Mouse (Mus musculus) embryonic facial prominence, embryonic 13.5 days (tissue): Measurements from ENCODE around the gene Mpped1. TPM values are rescaled to one million over a fixed set of nuclear protein-coding genes. Genes with fewer than 3 reads are reported as not detected.

ENCODE experiments used
- ATAC-seq: fragments of 200-750 bp; cut with Nextera tagmentation; 2 replicates; pipeline ENCODE4 v1.8.0; 2017; ENCODE audit warnings: low read depth; ENCODE audit not compliant: insufficient number of reproducible peaks, insufficient read depth, low FRiP score, low TSS enrichment
- H3K27ac ChIP-seq: fragments of 300-500 bp; sonication (generic); 2 replicates; pipeline ENCODE4 v1.5.1; 2015; ENCODE audit warnings: moderate library complexity, mild to moderate bottlenecking, inconsistent platforms
- H3K27me3 ChIP-seq: fragments of 300-500 bp; sonication (generic); 2 replicates; pipeline ENCODE4 v1.6.1; 2015; ENCODE audit warnings: mild to moderate bottlenecking, inconsistent platforms
- H3K36me3 ChIP-seq: fragments of 300-500 bp; sonication (generic); 2 replicates; pipeline ENCODE4 v1.6.1; 2015; ENCODE audit warnings: mild to moderate bottlenecking, inconsistent platforms
- H3K4me1 ChIP-seq: fragments of 300-500 bp; sonication (generic); 2 replicates; pipeline ENCODE4 v1.6.1; 2015; ENCODE audit warnings: inconsistent platforms
- H3K4me2 ChIP-seq: fragments of 300-500 bp; sonication (generic); 2 replicates; pipeline ENCODE4 v1.6.1; 2015; ENCODE audit warnings: moderate library complexity, mild to moderate bottlenecking, inconsistent platforms
- H3K4me3 ChIP-seq: fragments of 300-500 bp; sonication (generic); 2 replicates; pipeline ENCODE4 v1.5.1; 2015; ENCODE audit warnings: mild to moderate bottlenecking, inconsistent platforms
- H3K9ac ChIP-seq: fragments of 300-500 bp; sonication (generic); 2 replicates; pipeline ENCODE4 v1.6.1; 2015; ENCODE audit warnings: mild to moderate bottlenecking, inconsistent platforms
- H3K9me3 ChIP-seq: fragments of 300-500 bp; sonication (generic); 2 replicates; pipeline ENCODE4 v1.6.1; 2016; ENCODE audit warnings: inconsistent platforms
- WGBS: fragments of 180-500 bp; shearing (Covaris S2); methylation state at CpG from one replicate; pipeline ENCODE4 v1.1.7; 2015; ENCODE audit warnings: mixed read lengths; 5-methylcytosine and 5-hydroxymethylcytosine counted together
- polyA plus RNA-seq: library from polyadenylated mRNA; unstranded; fragments of >200 nt; fragmentation: Nextera tagmentation; extraction: Ambion mirVana; gene quantifications from 2 replicates; pipeline ENCODE4 v1.2.1, GENCODE M21; 2015

Gene Mpped1
- polyA plus RNA-seq, 1 experiment from 2014 or later, result 12.8 TPM

- H3K36me3 ChIP-seq, result no peaks in the 10 kb centered on the region
- H3K27ac ChIP-seq, result no peak overlapping the region
- H3K9me3 ChIP-seq, result no peaks in the 10 kb centered on the region
- no peak overlapping the region for H3K9ac ChIP-seq
- H3K4me1 ChIP-seq, result no peaks in the 10 kb centered on the region
- no peak overlapping the region for H3K4me3 ChIP-seq
- WGBS, result 85% methylated on average over 15 of the region's 15 CpGs
- ATAC-seq, result no peak
- peaks cover 9% of the 10 kb centered on the region for H3K27me3 ChIP-seq
- H3K4me2 ChIP-seq, result no peak overlapping the region
Measured at GRCm38 (mm10) chr15:83892871-83893270, 113.6 kb downstream of the Mpped1 start.

GRCm38 (mm10) chr15:83894261-83894660 lies 115.0 kb downstream of the Mpped1 start:
- no peaks in the 10 kb centered on the region for H3K4me1 ChIP-seq
- H3K4me2 ChIP-seq, result no peak overlapping the region
- no peaks in the 10 kb centered on the region for H3K36me3 ChIP-seq
- no peak overlapping the region for H3K9ac ChIP-seq
- WGBS, result 79% methylated on average over 7 of the region's 7 CpGs
- peaks cover 9% of the 10 kb centered on the region for H3K27me3 ChIP-seq
- no peak overlapping the region for H3K4me3 ChIP-seq
- ATAC-seq, result no peak
- no peak overlapping the region for H3K27ac ChIP-seq
- H3K9me3 ChIP-seq, result no peaks in the 10 kb centered on the region

- no peaks in the 10 kb centered on the region for H3K9me3 ChIP-seq
- no peak overlapping the region for H3K27ac ChIP-seq
- H3K36me3 ChIP-seq, result no peaks in the 10 kb centered on the region
- H3K27me3 ChIP-seq, result peaks cover 9% of the 10 kb centered on the region
- no peak overlapping the region for H3K4me2 ChIP-seq
- H3K4me1 ChIP-seq, result no peaks in the 10 kb centered on the region
- no peak overlapping the region for H3K9ac ChIP-seq
- WGBS, result 20% methylated on average over 9 of the region's 9 CpGs
- ATAC-seq, result no peak
- H3K4me3 ChIP-seq, result no peak overlapping the region
Measured at GRCm38 (mm10) chr15:83896011-83896410, 116.7 kb downstream of the Mpped1 start.

- no peaks in the 10 kb centered on the region for H3K9me3 ChIP-seq
- H3K4me3 ChIP-seq, result no peak overlapping the region
- no peak overlapping the region for H3K9ac ChIP-seq
- H3K27ac ChIP-seq, result no peak overlapping the region
- H3K27me3 ChIP-seq, result peaks cover 9% of the 10 kb centered on the region
- WGBS, result 50% methylated on average over 9 of the region's 9 CpGs
- H3K36me3 ChIP-seq, result no peaks in the 10 kb centered on the region
- H3K4me2 ChIP-seq, result no peak overlapping the region
- H3K4me1 ChIP-seq, result no peaks in the 10 kb centered on the region
- ATAC-seq, result no peak
Measured at GRCm38 (mm10) chr15:83897286-83897685, 118.0 kb downstream of the Mpped1 start.

GRCm38 (mm10) chr15:83906472-83906871 lies 127.2 kb downstream of the Mpped1 start:
- Histone ChIP-seq H3K9me3 (no peaks in the 10 kb centered on the region), H3K36me3 (no peaks in the 10 kb centered on the region), H3K4me1 (no peaks in the 10 kb centered on the region), H3K4me2 (no peak overlapping the region), H3K9ac (no peak overlapping the region), H3K27me3 (no peaks in the 10 kb centered on the region), H3K27ac (no peak overlapping the region), H3K4me3 (no peak overlapping the region)
- WGBS, result 87% methylated on average over 13 of the region's 13 CpGs
- ATAC-seq, result no peak

Other genes with a start within 250 kb of the Mpped1 start
- gene Tspo, start 215.9 kb upstream of the Mpped1 start, polyA plus RNA-seq, result 38.1 and 44.5 TPM in 2 replicates
- 39.2 and 41.8 TPM in 2 replicates for gene Mcat, start 215.7 kb upstream of the Mpped1 start, polyA plus RNA-seq
- gene Ttll12, start 184.3 kb upstream of the Mpped1 start, polyA plus RNA-seq, result 40.1 and 41.3 TPM in 2 replicates
- gene Scube1, start 54.4 kb upstream of the Mpped1 start, polyA plus RNA-seq, result 22.9 and 24.1 TPM in 2 replicates